Comparison of ENCODE assay signal across 8 mouse cellular contexts in the genomic region with DNA sequence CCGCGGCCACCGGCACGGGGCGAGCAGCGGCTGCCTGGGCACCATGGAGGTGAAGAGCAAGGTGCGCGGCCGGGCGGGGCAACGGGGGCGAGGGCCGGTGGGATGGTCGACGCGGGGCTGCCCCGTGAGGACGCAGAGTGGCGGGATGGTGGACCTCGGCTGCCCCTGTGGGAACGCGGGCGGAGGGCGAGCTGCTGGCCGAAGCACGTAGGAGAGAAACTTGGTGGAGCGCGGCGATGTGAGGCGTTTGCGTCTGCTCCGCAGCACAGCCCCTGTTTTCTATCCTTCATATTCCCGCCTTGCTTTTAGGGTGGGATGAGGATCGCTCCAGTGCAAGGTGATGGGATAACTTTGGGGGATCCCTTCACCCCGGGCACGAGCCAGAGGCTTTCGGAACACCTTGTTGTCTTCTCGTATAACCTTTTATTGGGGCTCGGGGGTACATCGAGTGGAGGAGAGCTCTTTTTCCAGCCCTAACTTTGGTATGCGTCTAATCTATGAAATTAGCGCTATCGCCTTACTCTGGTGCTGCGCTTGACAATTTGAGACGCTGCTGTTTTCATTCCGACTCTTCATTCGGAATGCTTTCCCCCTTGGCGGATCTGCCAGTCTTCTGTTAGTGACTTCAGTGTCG. TPM values are rescaled to one million over a fixed set of nuclear protein-coding genes. Genes with fewer than 3 reads are reported as not detected.
DNase-seq lines count a peak whose midpoint lies in the region; ATAC-seq and TF ChIP-seq lines count a peak whose summit lies in the region.

No protein-coding gene starts in this region.

- ATAC-seq in embryonic facial prominence, embryonic 11.5 days (replicated peaks; ENCODE audit: insufficient number of reproducible peaks, low FRiP score, low TSS enrichment, low read depth) = peak; percentile 10; the same call in 1 of the 2 replicates

- WGBS in embryonic facial prominence, embryonic 11.5 days = 1% methylated on average over 49 of the region's 49 CpGs

- no peaks in the 10 kb centered on the region for H3K36me3 ChIP-seq in ES-E14 (ENCODE audit: control insufficient read depth, insufficient read depth, low read length, poor library complexity, severe bottlenecking)
- no peaks in the 10 kb centered on the region for H3K36me3 ChIP-seq in embryonic facial prominence, embryonic 11.5 days (replicated peaks; ENCODE audit: control insufficient read depth, insufficient read depth, low read depth, low read length)

- peaks cover 7% of the 10 kb centered on the region for H3K27me3 ChIP-seq in embryonic facial prominence, embryonic 11.5 days (ENCODE audit: control insufficient read depth, insufficient read depth, low read length)

- peak overlapping the region; percentile 94 for H3K4me2 ChIP-seq in embryonic facial prominence, embryonic 11.5 days (ENCODE audit: low read depth, low read length)

- H3K4me3 ChIP-seq in ES-E14 (ENCODE audit: insufficient read depth in 1 of 2, low read depth in 1 of 2, low read length in 2 of 2, poor library complexity in 1 of 2, severe bottlenecking in 1 of 2) = peak overlapping the region; percentile 82 to 95
- peak overlapping the region; percentile 72 for H3K4me3 ChIP-seq in embryonic facial prominence, embryonic 11.5 days (ENCODE audit: low read depth, low read length)

- peak overlapping the region; percentile 80 for H3K9ac ChIP-seq in ES-E14 (ENCODE audit: insufficient read depth, low read depth, low read length, poor library complexity, severe bottlenecking)
- H3K9ac ChIP-seq in embryonic facial prominence, embryonic 11.5 days (replicated peaks; ENCODE audit: low read length) = peak overlapping the region; percentile 61

- H3K27ac ChIP-seq in ES-E14 (ENCODE audit: insufficient read depth, low read depth, low read length, poor library complexity, severe bottlenecking) = peak overlapping the region; percentile 42
- H3K27ac ChIP-seq in embryonic facial prominence, embryonic 11.5 days (replicated peaks; ENCODE audit: low read depth, low read length) = no peak overlapping the region

- no peaks in the 10 kb centered on the region for H3K9me3 ChIP-seq in ES-E14 (ENCODE audit: control insufficient read depth, insufficient read depth, low read depth, low read length)
- no peaks in the 10 kb centered on the region for H3K9me3 ChIP-seq in embryonic facial prominence, embryonic 11.5 days (replicated peaks; ENCODE audit: control insufficient read depth, low read length)

- H3K4me1 ChIP-seq in ES-E14 (ENCODE audit: control insufficient read depth in 2 of 2, insufficient read depth in 2 of 2, low read length in 2 of 2, poor library complexity in 1 of 2) = peaks cover 5 to 19% of the 10 kb centered on the region in 2 experiments; a peak in 2 of 4 replicates
- no peaks in the 10 kb centered on the region for H3K4me1 ChIP-seq in embryonic facial prominence, embryonic 11.5 days (ENCODE audit: control insufficient read depth, insufficient read depth, low read length)

- peak; percentile 23 to 29 for DNase-seq in layer of hippocampus, postnatal 36 days
- DNase-seq in layer of hippocampus, adult 11-12 months (ENCODE audit: low spot score) = no peak
- DNase-seq in ES-E14 (ENCODE audit: low read depth, low spot score) = no peak
- DNase-seq in embryonic facial prominence, embryonic 11.5 days (ENCODE audit: low spot score) = peak; percentile 36
- peak; percentile 54 for DNase-seq in induced T-regulatory cell, adult 2 months (ENCODE audit: low read depth)
- DNase-seq in neural tube, embryonic 10.5 days (ENCODE audit: extremely low spot score, low spot score) = peak; percentile 74
- DNase-seq in adrenal gland, postnatal 25 days = no peak
- no peak for DNase-seq in urinary bladder, postnatal 36 days (ENCODE audit: low spot score in 2 of 2)

- in situ Hi-C loops in ES-E14 (cut with MboI; ENCODE audit: low sequenced_read_pairs in 2 of 2, unreplicated experiment in 2 of 2) = no loop called here

TF ChIP-seq in ES-E14, 5 proteins besides CTCF, POLR2A, EP300 and RAD21:
- TF ChIP-seq CHD2 (IDR thresholded peaks at IDR 0.05; ENCODE audit: low read depth, low read length) = no peak
- TF ChIP-seq ZNF384 (IDR thresholded peaks at IDR 0.05; ENCODE audit: low read depth, low read length) = no peak
- TF ChIP-seq ZC3H11A (IDR thresholded peaks at IDR 0.05; ENCODE audit: borderline replicate concordance, low read depth, low read length) = no peak
- no peak; the same call in 1 of the 2 replicates for TF ChIP-seq HCFC1 (IDR thresholded peaks at IDR 0.05; ENCODE audit: borderline replicate concordance, insufficient read depth, low read length)
- no peak for TF ChIP-seq MAFK (IDR thresholded peaks at IDR 0.05; ENCODE audit: insufficient read depth, low read depth, low read length)

RNA-seq across cellular contexts. Expression of gene Pard6b, which starts 0.6 kb away (rescaled TPM):
- total RNA-seq in layer of hippocampus, postnatal 36 days (2021) = 1 to 10 TPM; 4.1 to 4.3 TPM
- 11.6 and 15.3 TPM in 2 replicates for total RNA-seq in ES-E14 (2012; rRNA removed)
- 4.8 and 5.1 TPM in 2 replicates for polyA plus RNA-seq in embryonic facial prominence, embryonic 11.5 days (2014; fragmentation: Nextera tagmentation; extraction: Ambion mirVana)
- total RNA-seq in adrenal gland, postnatal 25 days (2021) = 1.6 and 2.3 TPM in 2 replicates

Comparison
In these comparisons a context has a peak if more than half of its experiments do, and no peak if none do; other contexts are left out.
1. DNase-seq: peak in layer of hippocampus, postnatal 36 days (2 of 2), embryonic facial prominence, embryonic 11.5 days (single experiment), induced T-regulatory cell, adult 2 months (single experiment) and neural tube, embryonic 10.5 days (single experiment); none in layer of hippocampus, adult 11-12 months (single experiment), ES-E14 (single experiment), adrenal gland, postnatal 25 days (single experiment) and urinary bladder, postnatal 36 days (0 of 2).